Mouse (Mus musculus): Measurements from ENCODE around the gene Inf2. TPM values are rescaled to one million over a fixed set of nuclear protein-coding genes. Genes with fewer than 3 reads are reported as not detected.

Inf2 gene
- total and polyA plus RNA-seq, 3 experiments = 13.9 to 131 (median 36.6) TPM

DNA sequence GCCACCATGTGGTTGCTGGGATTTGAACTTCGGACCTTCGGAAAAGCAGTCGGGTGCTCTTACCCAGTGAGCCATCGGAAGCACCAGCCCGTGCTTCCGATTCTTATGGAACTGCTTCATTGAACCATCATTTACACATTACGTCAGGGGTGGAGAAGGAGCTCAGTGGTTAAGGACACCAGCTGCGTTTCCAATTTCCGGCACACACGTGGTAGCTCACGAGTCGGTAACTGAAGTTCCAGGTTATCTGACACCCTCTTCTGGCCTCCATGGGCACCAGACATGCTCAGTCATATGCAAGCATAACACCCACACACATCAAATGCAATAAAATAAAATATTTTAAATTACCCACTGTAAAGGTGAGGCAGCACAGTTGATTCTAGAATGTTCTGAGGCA is 41.4 kb downstream of the Inf2 start:
- peaks cover 0 to 33% of the 10 kb centered on the region in 2 experiments for H3K36me3 ChIP-seq (replicated peaks in 1 of 2; ENCODE audit: control insufficient read depth in 1 of 2, insufficient read depth in 1 of 2, low read length in 1 of 2)
- no peaks in the 10 kb centered on the region for H3K9me3 ChIP-seq (replicated peaks; ENCODE audit: low read length)
- dilution Hi-C loops (cut with MboI; ENCODE audit: extremely low pct_ligation_motif_present, extremely low pct_unique_long_range_greater_than_20kb, low sequenced_read_pairs) (no loop called here), in situ Hi-C loops (cut with MboI; ENCODE audit: low pct_ligation_motif_present, low pct_unique_long_range_greater_than_20kb, low sequenced_read_pairs) (no loop called here)
- no peak overlapping the region for H3K27ac ChIP-seq (ENCODE audit: insufficient read depth, low read depth)
- H3K4me1 ChIP-seq (ENCODE audit: control insufficient read depth in 1 of 2, insufficient read depth in 2 of 2) = peaks cover 32 to 70% of the 10 kb centered on the region in 2 experiments
- H3K4me3 ChIP-seq (replicated peaks in 1 of 3; ENCODE audit: low read depth in 2 of 3, low read length in 2 of 3, poor library complexity in 1 of 3) = no peak overlapping the region
- DNase-seq (ENCODE audit: extremely low read depth) = no peak
- H3K79me2 ChIP-seq (replicated peaks; ENCODE audit: control insufficient read depth, extremely low read depth, insufficient read depth, poor library complexity, severe bottlenecking) = no peaks in the 10 kb centered on the region
- no peak overlapping the region for H3K9ac ChIP-seq (ENCODE audit: insufficient read depth, low read depth)
- TF ChIP-seq SIN3A (IDR thresholded peaks at IDR 0.05; ENCODE audit: low read length) (no peak), MAFK (IDR thresholded peaks at IDR 0.05; ENCODE audit: insufficient replicate concordance, low read length) (no peak), JUND (conservative IDR thresholded peaks at IDR 0.05; ENCODE audit: low read depth, low read length) (no peak), PAX5 (IDR thresholded peaks at IDR 0.05; ENCODE audit: low read length) (no peak), MAX (IDR thresholded peaks at IDR 0.05; ENCODE audit: low read length) (no peak), EP300 (IDR thresholded peaks at IDR 0.05; ENCODE audit: low read length) (no peak), SMC3 (IDR thresholded peaks at IDR 0.05; ENCODE audit: low read depth, low read length) (no peak), POLR2A (IDR thresholded peaks at IDR 0.05; ENCODE audit: low read depth, low read length) (no peak), MEF2A (IDR thresholded peaks at IDR 0.05; ENCODE audit: borderline replicate concordance, low read depth, low read length) (no peak), IRF4 (IDR thresholded peaks at IDR 0.05; ENCODE audit: low read depth, low read length) (no peak), USF1 (IDR thresholded peaks at IDR 0.05; ENCODE audit: low read depth, low read length) (no peak), HCFC1 (IDR thresholded peaks at IDR 0.05; ENCODE audit: low read depth, low read length) (no peak), ZC3H11A (IDR thresholded peaks at IDR 0.05; ENCODE audit: low read depth, low read length) (no peak), JUN (IDR thresholded peaks at IDR 0.05; ENCODE audit: insufficient read depth, low read depth, low read length) (no peak), CTCF (conservative IDR thresholded peaks at IDR 0.05 in 1 of 2, IDR thresholded peaks at IDR 0.05 in 1 of 2; ENCODE audit: low read depth in 2 of 2, low read length in 2 of 2) (no peak)
- H3K27me3 ChIP-seq (replicated peaks) = no peaks in the 10 kb centered on the region
- no peak overlapping the region for H3K4me2 ChIP-seq (ENCODE audit: insufficient read depth, low read depth, poor library complexity, severe bottlenecking)

DNA sequence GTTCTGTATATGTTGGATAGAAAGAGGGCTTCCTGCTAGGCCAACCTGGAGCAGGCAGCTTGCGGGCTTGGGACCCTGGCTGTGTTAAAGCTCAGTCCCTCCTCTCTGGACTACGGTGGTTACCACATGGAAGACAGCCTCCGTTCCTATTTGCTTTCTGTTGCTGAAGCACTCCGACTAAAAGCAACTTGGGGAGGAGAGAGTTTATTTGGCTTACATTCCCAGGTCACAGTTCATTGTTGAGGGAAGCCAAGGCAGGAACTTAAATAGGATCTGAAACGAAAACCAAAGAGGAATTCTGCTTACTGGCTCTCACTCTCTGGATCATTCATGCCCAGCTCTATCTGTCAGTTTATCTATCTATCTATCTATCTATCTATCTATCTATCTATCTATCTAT is 42.2 kb downstream of the Inf2 start:
- Histone ChIP-seq H3K4me2 (ENCODE audit: insufficient read depth, low read depth, poor library complexity, severe bottlenecking) (no peak overlapping the region), H3K36me3 (replicated peaks in 1 of 2; ENCODE audit: control insufficient read depth in 1 of 2, insufficient read depth in 1 of 2, low read length in 1 of 2) (peaks cover 0 to 36% of the 10 kb centered on the region in 2 experiments), H3K9ac (ENCODE audit: insufficient read depth, low read depth) (no peak overlapping the region), H3K27ac (ENCODE audit: insufficient read depth, low read depth) (no peak overlapping the region), H3K27me3 (replicated peaks) (no peaks in the 10 kb centered on the region), H3K79me2 (replicated peaks; ENCODE audit: control insufficient read depth, extremely low read depth, insufficient read depth, poor library complexity, severe bottlenecking) (no peaks in the 10 kb centered on the region), H3K9me3 (replicated peaks; ENCODE audit: low read length) (no peaks in the 10 kb centered on the region), H3K4me1 (ENCODE audit: control insufficient read depth in 1 of 2, insufficient read depth in 2 of 2) (peaks cover 28 to 63% of the 10 kb centered on the region in 2 experiments), H3K4me3 (replicated peaks in 1 of 3; ENCODE audit: low read depth in 2 of 3, low read length in 2 of 3, poor library complexity in 1 of 3) (no peak overlapping the region)
- TF ChIP-seq KAT2A (IDR thresholded peaks at IDR 0.05; ENCODE audit: insufficient replicate concordance, low read length) (no peak), JUN (IDR thresholded peaks at IDR 0.05; ENCODE audit: insufficient read depth, low read depth, low read length) (no peak), BHLHE40 (IDR thresholded peaks at IDR 0.05; ENCODE audit: low read depth, low read length) (no peak), USF2 (conservative IDR thresholded peaks at IDR 0.05; ENCODE audit: low read depth, low read length) (no peak), PAX5 (IDR thresholded peaks at IDR 0.05; ENCODE audit: low read length) (no peak), EP300 (IDR thresholded peaks at IDR 0.05; ENCODE audit: low read length) (no peak), CTCF (conservative IDR thresholded peaks at IDR 0.05 in 1 of 2, IDR thresholded peaks at IDR 0.05 in 1 of 2; ENCODE audit: low read depth in 2 of 2, low read length in 2 of 2) (no peak), ZKSCAN1 (IDR thresholded peaks at IDR 0.05; ENCODE audit: borderline replicate concordance, low read depth, low read length) (no peak), MAX (IDR thresholded peaks at IDR 0.05; ENCODE audit: low read length) (no peak), RAD21 (IDR thresholded peaks at IDR 0.05; ENCODE audit: low read depth, low read length) (no peak), ETS1 (conservative IDR thresholded peaks at IDR 0.05; ENCODE audit: low read depth, low read length) (no peak), NELFE (IDR thresholded peaks at IDR 0.05; ENCODE audit: low read depth, low read length) (no peak), TCF12 (IDR thresholded peaks at IDR 0.05; ENCODE audit: low read depth, low read length) (no peak), POLR2A (IDR thresholded peaks at IDR 0.05; ENCODE audit: low read depth, low read length) (no peak)
- no peak for DNase-seq (ENCODE audit: extremely low read depth)
- in situ Hi-C loops (cut with MboI; ENCODE audit: low pct_ligation_motif_present, low pct_unique_long_range_greater_than_20kb, low sequenced_read_pairs) (no loop called here), dilution Hi-C loops (cut with MboI; ENCODE audit: extremely low pct_ligation_motif_present, extremely low pct_unique_long_range_greater_than_20kb, low sequenced_read_pairs) (no loop called here)

All from CH12.LX (cell line).